Mouse (Mus musculus) midbrain, embryonic 14.5 days (tissue): Measurements from ENCODE around the gene Gja4. TPM values are rescaled to one million over a fixed set of nuclear protein-coding genes. Genes with fewer than 3 reads are reported as not detected.
A peak's percentile ranks its signal among the peaks of the same experiment; 100 is the strongest.

Source experiments
- ATAC-seq: fragments of 200-750 bp; cut with Nextera tagmentation; 2 replicates; pipeline ENCODE4 v1.8.0; 2017; ENCODE audit warnings: moderate number of reproducible peaks, moderate library complexity; ENCODE audit not compliant: low FRiP score, low TSS enrichment
- DNase-seq: peaks from one replicate; pipeline ENCODE4 v3.0.0-alpha.2; 2015
- H3K27ac ChIP-seq: fragments of 300-500 bp; sonication (generic); replicated peaks from 2 replicates; pipeline ENCODE4 v1.5.1; 2014; ENCODE audit warnings: mild to moderate bottlenecking, low read depth, low read length, moderate library complexity
- H3K27me3 ChIP-seq: fragments of 300-500 bp; sonication (generic); 2 replicates; pipeline ENCODE4 v1.6.1; 2014; ENCODE audit warnings: low read length, control low read depth, mixed read lengths; ENCODE audit not compliant: control insufficient read depth, insufficient read depth
- H3K36me3 ChIP-seq: fragments of 300-500 bp; sonication (generic); 2 replicates; pipeline ENCODE4 v1.6.1; 2014; ENCODE audit warnings: low read length, control low read depth; ENCODE audit not compliant: control insufficient read depth, insufficient read depth
- H3K4me1 ChIP-seq: fragments of 300-500 bp; sonication (generic); 2 replicates; pipeline ENCODE4 v1.6.1; 2014; ENCODE audit warnings: mild to moderate bottlenecking, antibody characterized with exemption, low read length, control low read depth; ENCODE audit not compliant: control insufficient read depth, insufficient read depth
- H3K4me2 ChIP-seq: fragments of 300-500 bp; sonication (generic); 2 replicates; pipeline ENCODE4 v1.6.1; 2014; ENCODE audit warnings: mild to moderate bottlenecking, low read length, moderate library complexity
- H3K4me3 ChIP-seq: fragments of 300-500 bp; sonication (generic); replicated peaks from 2 replicates; pipeline ENCODE4 v1.5.1; 2014; ENCODE audit warnings: low read depth, low read length
- H3K9ac ChIP-seq: fragments of 300-500 bp; sonication (generic); replicated peaks from 2 replicates; pipeline ENCODE4 v1.6.1; 2014; ENCODE audit warnings: mild to moderate bottlenecking, low read length, moderate library complexity
- H3K9me3 ChIP-seq: fragments of 300-500 bp; sonication (generic); 2 replicates; pipeline ENCODE4 v1.6.1; 2016; ENCODE audit warnings: low read length, control low read depth, mixed read lengths; ENCODE audit not compliant: control insufficient read depth
- WGBS: fragments of 180-500 bp; shearing (Covaris S2); extraction: QIAGEN DNeasy Blood & Tissue Kit; methylation state at CpG from one replicate; pipeline ENCODE4 v1.1.7; 2014; 5-methylcytosine and 5-hydroxymethylcytosine counted together
- polyA plus RNA-seq: library from polyadenylated mRNA; unstranded; fragments of >200 nt; fragmentation: Nextera tagmentation; extraction: Ambion mirVana; gene quantifications from 2 replicates; pipeline ENCODE4 v1.2.1, GENCODE M21; 2014

The Gja4 gene
- polyA plus RNA-seq, 1 experiment from 2014 or later = 24.4 TPM

DNA sequence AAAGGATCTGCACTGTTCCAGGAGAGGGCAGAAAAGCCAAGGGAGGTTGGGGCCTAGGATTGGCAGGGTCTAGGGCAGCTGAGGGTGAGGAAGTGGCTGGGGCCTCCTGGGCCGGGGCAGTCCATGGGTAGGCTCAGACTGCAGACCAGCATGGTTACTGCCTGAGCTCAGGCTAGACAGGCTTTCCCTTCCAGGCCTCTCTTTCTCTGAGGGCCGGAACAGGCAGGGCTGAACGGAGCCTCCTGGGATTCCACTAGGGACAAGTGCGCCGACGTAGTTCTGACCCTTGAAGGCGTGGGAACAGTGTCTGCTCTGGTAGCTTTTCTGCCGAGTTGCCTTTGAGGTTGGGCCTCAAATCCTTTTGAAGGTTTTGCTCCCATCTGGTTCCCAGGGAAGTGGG lies 1.9 kb upstream of the Gja4 start:
- Histone ChIP-seq H3K27me3 (no peaks in the 10 kb centered on the region), H3K36me3 (no peaks in the 10 kb centered on the region), H3K4me2 (no peak overlapping the region), H3K9ac (no peak overlapping the region), H3K4me3 (no peak overlapping the region), H3K9me3 (no peaks in the 10 kb centered on the region), H3K27ac (no peak overlapping the region), H3K4me1 (peaks cover 13% of the 10 kb centered on the region)
- no peak for DNase-seq
- WGBS = 75% methylated on average over 8 of the region's 8 CpGs
- no peak for ATAC-seq

DNA sequence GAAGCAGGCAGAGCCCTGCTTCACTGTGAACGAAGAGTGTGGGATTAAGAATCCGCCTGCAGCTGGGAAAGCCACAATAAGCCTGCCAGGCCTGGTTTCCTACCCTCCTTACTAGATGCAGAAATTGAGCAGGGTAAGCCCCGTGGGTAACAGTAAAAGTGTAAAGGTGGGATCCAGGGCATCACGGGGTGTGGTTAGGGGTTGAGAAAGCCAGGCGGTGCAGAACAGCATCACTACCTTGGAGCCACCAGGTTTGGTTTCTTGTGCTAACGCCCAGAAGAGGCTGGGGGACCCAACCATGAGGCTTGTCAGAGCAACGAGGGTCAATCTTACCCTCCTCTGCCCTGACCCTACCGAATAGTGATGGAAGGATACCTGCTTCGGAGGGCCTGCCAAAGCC lies 746 bp upstream of the Gja4 start:
- peak overlapping the region; percentile 88 for H3K4me2 ChIP-seq
- H3K4me1 ChIP-seq = peaks cover 13% of the 10 kb centered on the region
- 0 out of 2 replicates have a peak overlapping the region, but pooled peaks have one; percentile 46 for H3K4me3 ChIP-seq
- H3K9me3 ChIP-seq = no peaks in the 10 kb centered on the region
- DNase-seq (peak; percentile 24), ATAC-seq (no peak)
- no peak overlapping the region for H3K27ac ChIP-seq
- no peaks in the 10 kb centered on the region for H3K36me3 ChIP-seq
- 45% methylated on average over 9 of the region's 9 CpGs for WGBS
- peak overlapping the region; percentile 65; the same call in 1 of the 2 replicates for H3K9ac ChIP-seq
- no peaks in the 10 kb centered on the region for H3K27me3 ChIP-seq

DNA sequence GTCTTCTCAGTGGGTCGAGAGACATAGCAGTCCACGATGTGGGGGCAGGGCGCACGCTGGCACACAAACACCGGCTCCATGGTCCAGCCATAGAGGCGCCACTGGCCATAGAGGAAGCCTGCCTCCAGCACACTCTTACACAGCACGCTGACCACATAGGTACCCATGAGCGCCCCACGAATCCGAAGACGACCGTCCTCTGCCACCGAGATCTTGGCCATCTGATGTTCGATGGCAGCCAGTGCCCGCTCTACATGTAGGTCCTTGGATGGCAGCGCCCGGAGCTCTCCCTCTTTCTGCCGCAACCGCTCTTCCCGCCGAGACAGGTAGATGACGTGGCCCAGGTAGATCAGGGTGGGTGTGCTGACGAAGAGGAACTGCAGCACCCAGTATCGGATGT lies 1.5 kb downstream of the Gja4 start:
- H3K4me2 ChIP-seq = 0 out of 2 replicates have a peak overlapping the region, but pooled peaks have one; percentile 2
- no peak overlapping the region for H3K27ac ChIP-seq
- no peak overlapping the region for H3K9ac ChIP-seq
- peaks cover 13% of the 10 kb centered on the region for H3K4me1 ChIP-seq
- ATAC-seq (no peak), DNase-seq (no peak)
- no peaks in the 10 kb centered on the region for H3K27me3 ChIP-seq
- H3K4me3 ChIP-seq = no peak overlapping the region
- WGBS = 65% methylated on average over 24 of the region's 24 CpGs
- no peaks in the 10 kb centered on the region for H3K9me3 ChIP-seq
- H3K36me3 ChIP-seq = no peaks in the 10 kb centered on the region

DNA sequence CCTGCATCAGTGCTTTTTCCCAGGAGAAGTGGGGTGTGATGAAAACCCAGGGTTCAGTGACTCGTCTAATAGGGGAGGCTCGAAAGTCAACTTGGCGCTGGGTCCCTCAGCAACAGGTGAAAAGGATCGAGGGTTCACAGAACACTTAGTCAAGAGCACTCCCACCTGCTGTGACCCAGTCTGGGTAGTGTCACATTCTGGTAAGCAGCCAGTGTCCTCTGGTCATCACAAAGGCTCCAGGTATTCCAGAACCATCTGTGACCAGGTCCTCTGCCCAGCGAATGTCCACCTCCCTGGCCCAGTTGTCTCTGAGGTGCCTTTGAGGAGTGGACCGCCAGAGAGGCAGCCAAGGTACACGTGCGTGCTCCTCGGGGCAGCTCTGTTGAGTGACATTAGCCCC lies 2.3 kb downstream of the Gja4 start:
- ATAC-seq = no peak

DNA sequence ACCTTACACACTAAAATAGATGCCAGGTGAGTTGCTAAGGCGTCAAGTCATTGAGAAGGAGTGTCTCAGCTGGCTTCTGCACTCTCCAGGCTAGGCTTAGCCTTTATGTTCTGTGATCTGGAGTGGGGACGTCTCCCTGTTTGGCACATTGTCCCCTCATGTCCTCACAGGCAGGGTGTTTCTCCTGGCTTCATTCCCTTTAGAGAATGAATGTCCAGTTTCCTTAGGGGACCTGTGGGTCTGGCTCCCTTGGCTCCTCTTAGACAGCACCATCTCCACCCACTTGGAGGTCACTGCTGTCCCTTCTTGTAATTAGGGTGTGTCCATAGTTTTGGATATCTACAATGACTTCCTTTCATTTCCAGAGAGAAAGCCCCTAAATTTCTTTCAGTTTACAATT lies 6.9 kb downstream of the Gja4 start:
- 61% methylated on average over 2 of the region's 2 CpGs for WGBS
- no peaks in the 10 kb centered on the region for H3K27me3 ChIP-seq
- H3K36me3 ChIP-seq = no peaks in the 10 kb centered on the region
- no peaks in the 10 kb centered on the region for H3K9me3 ChIP-seq
- no peak for ATAC-seq
- no peak for DNase-seq
- H3K9ac ChIP-seq = no peak overlapping the region
- no peak overlapping the region for H3K4me2 ChIP-seq
- no peak overlapping the region for H3K27ac ChIP-seq
- no peaks in the 10 kb centered on the region for H3K4me1 ChIP-seq
- no peak overlapping the region for H3K4me3 ChIP-seq

More for the DNA sequence above, 2.3 kb downstream of the Gja4 start:
- DNase-seq = no peak
- Histone ChIP-seq H3K27me3 (no peaks in the 10 kb centered on the region), H3K36me3 (no peaks in the 10 kb centered on the region), H3K4me1 (peaks cover 13% of the 10 kb centered on the region), H3K4me2 (no peak overlapping the region), H3K9ac (no peak overlapping the region), H3K4me3 (no peak overlapping the region), H3K9me3 (no peaks in the 10 kb centered on the region), H3K27ac (no peak overlapping the region)
- 59% methylated on average over 9 of the region's 9 CpGs for WGBS

DNA sequence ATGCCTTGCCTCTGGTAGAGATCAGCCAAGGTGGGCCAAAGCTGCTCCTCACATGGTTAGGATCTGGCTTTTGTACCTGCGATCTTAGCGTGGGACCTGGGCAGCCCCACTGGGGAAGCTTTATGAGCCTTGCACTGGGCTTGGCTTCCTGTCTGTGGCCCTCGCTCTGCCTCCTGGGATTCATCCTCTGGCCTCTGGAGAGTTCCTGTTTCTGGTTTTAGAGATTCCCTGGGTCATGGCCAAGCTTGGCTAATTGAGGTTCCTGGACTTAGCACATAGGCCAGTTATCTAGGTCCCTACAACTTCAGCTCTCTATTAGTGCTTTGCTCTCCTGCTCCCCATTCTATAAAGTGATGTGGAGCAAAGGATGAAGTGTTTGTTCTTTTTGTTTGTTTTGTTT lies 10.0 kb downstream of the Gja4 start:
- Histone ChIP-seq H3K27me3 (no peaks in the 10 kb centered on the region), H3K36me3 (no peaks in the 10 kb centered on the region), H3K4me2 (no peak overlapping the region), H3K4me1 (no peaks in the 10 kb centered on the region), H3K27ac (no peak overlapping the region), H3K9ac (no peak overlapping the region), H3K4me3 (no peak overlapping the region), H3K9me3 (no peaks in the 10 kb centered on the region)
- ATAC-seq = no peak
- WGBS = 84% methylated on average over 3 of the region's 3 CpGs
- DNase-seq = no peak

DNA sequence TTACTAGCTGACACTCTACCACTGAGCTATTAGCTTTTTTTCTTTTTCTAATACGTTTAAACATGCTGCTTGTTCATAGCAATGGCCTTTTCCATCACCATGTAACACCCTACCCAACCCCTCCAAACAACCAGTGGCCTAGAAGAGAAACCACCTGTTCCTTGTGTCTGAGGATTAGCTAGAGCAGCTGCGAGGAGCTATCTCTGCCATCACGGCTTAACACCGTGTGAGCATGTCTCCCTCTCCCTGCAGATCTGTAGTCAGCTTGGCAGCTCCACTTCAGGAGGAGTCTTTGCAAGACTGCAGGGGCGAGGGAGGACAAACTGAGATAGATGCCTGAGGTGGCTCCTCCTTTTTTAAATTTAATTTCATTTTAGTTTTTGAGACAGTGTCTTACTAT lies 13.3 kb downstream of the Gja4 start:
- H3K27ac ChIP-seq = no peak overlapping the region
- H3K4me3 ChIP-seq = no peak overlapping the region
- no peaks in the 10 kb centered on the region for H3K4me1 ChIP-seq
- 72% methylated on average over 5 of the region's 5 CpGs for WGBS
- no peak for ATAC-seq
- no peak overlapping the region for H3K9ac ChIP-seq
- no peak overlapping the region for H3K4me2 ChIP-seq
- no peaks in the 10 kb centered on the region for H3K9me3 ChIP-seq
- DNase-seq = no peak
- no peaks in the 10 kb centered on the region for H3K27me3 ChIP-seq
- H3K36me3 ChIP-seq = no peaks in the 10 kb centered on the region

DNA sequence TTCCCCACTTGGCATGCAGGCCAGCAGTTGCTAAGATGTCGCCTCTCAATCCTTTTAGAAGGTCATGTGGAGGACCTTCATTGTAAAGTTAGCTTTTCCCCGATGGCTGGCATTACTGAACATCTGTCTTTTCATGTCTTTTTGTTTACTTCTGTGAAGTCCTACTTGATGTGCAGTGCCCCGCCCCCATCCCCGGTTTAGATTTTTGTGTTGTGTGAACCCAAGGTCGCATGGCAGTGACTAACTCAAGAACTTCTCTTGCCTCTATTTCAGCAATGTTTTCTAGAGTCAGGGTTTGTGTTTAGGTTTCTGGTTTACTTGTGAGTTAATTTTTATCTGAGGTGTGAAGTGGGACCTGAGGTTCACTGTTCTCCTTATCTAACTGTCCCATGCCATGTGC lies 21.2 kb downstream of the Gja4 start:
- Histone ChIP-seq H3K4me2 (no peak overlapping the region), H3K4me3 (no peak overlapping the region), H3K9me3 (no peaks in the 10 kb centered on the region), H3K36me3 (no peaks in the 10 kb centered on the region), H3K4me1 (no peaks in the 10 kb centered on the region), H3K9ac (no peak overlapping the region), H3K27ac (no peak overlapping the region), H3K27me3 (no peaks in the 10 kb centered on the region)
- WGBS = 72% methylated on average over 5 of the region's 5 CpGs
- ATAC-seq (no peak), DNase-seq (no peak)

DNA sequence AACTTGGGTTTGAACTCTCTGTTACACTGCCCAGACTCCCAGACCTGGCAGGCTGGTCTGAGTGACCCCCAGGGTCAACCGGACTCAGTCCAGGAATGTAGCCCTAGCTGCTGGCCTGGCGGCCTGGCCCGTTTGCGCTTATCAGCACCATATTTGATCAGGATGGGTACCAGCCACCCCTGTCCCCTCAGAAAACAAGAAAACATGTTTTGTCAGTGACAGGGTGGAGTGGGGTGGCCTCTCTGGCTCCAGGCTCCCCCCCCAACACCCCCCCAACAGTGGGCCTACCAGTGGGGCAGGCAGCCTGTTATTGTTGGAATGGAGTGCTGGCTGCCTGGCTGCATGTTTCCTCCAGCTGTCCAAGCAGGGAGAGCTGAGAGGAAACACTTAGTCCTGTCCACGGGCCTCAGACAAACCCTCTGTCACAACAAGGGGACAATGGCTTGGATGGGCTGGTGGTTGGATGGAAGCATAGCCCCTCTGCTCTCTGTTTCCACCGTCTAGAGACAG lies 24.7 kb downstream of the Gja4 start:
- DNase-seq (no peak), ATAC-seq (no peak)
- Histone ChIP-seq H3K4me1 (no peaks in the 10 kb centered on the region), H3K4me3 (no peak overlapping the region), H3K9me3 (no peaks in the 10 kb centered on the region), H3K36me3 (no peaks in the 10 kb centered on the region), H3K27ac (no peak overlapping the region), H3K27me3 (no peaks in the 10 kb centered on the region), H3K9ac (no peak overlapping the region), H3K4me2 (no peak overlapping the region)
- WGBS = 78% methylated on average over 6 of the region's 6 CpGs
